Mouse (Mus musculus) E14TG2a.4 (cell line): Measurements from ENCODE around the gene Vwa5a.

ENCODE experiments used
- CTCF ChIP-seq: conservative IDR thresholded peaks from 2 replicates; pipeline ENCODE4 v1.5.1; 2014; ENCODE audit warnings: low read length
- NANOG ChIP-seq: IDR thresholded peaks from 2 replicates; pipeline ENCODE4 v1.6.1; 2014; ENCODE audit warnings: borderline replicate concordance, low read length, mixed read lengths

DNA sequence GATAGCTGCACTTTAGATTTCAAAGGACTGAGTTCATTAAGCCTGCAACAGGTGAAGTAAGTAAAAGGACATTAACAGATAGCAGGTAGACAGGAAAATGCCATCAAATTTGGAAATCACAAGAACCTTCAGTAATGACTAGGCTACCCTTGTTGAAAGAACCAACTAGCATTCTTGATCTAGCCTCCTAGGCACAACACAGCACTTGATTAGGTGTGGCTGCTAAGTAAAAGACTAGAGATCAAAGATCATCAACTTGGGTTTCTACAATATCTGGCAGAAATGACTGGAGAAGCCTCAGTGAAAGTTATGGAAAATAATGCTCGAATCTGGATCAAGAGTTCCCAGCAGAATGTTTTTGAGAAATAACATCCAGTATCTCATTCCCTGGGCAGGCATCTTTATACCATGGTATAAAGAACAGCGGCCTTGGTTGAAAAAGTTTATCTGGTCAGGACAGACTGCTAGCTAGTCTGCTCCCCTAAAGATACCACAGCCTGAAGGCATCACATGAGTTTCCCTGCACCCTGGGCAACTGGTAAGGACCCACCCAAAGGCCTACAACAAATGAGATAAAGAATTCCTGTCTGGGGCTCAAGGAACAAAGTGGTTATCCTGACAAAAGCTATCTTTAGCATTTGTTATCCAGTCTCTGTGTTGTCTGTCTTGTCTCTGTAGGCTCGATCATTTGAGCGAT, 26.7 kb downstream of the Vwa5a start:
- TF ChIP-seq CTCF (no peak), NANOG (no peak)
